Mouse (Mus musculus) brown adipose tissue, adult 24 weeks (tissue): Measurements from ENCODE around the gene Asb3. TPM values are rescaled to one million over a fixed set of nuclear protein-coding genes. Genes with fewer than 3 reads are reported as not detected.
"Not testable (repeated sequence)": the region's sequence is repeated elsewhere in the genome, so short reads cannot be mapped to it uniquely, and the experiment has no call there.

Source experiments
- H3K27ac ChIP-seq: fragments of 200-500 bp; replicated peaks from 2 replicates; pipeline ENCODE4 v1.5.1; 2012; ENCODE audit warnings: low read depth, mild to moderate bottlenecking, low read length
- H3K4me1 ChIP-seq: fragments of 200-500 bp; 2 replicates; pipeline ENCODE4 v1.6.1; 2012; ENCODE audit warnings: low read length, mixed read lengths; ENCODE audit not compliant: control insufficient read depth, insufficient read depth, insufficient read length
- H3K4me3 ChIP-seq: fragments of 200-500 bp; 2 replicates; pipeline ENCODE4 v1.5.1; 2012; ENCODE audit warnings: low read depth, mild to moderate bottlenecking, low read length, moderate library complexity; ENCODE audit not compliant: insufficient read depth
- polyA plus RNA-seq: library from polyadenylated mRNA; stranded (reverse); fragments of >200 nt; gene quantifications from 2 replicates; pipeline ENCODE4 v1.2.4, GENCODE M21; 2012; ENCODE audit not compliant: missing spikeins, insufficient read depth, insufficient read length

Gene Asb3
- polyA plus RNA-seq, 1 experiment = 4.3 TPM

- Histone ChIP-seq H3K27ac (no peak overlapping the region), H3K4me1 (no peaks in the 10 kb centered on the region), H3K4me3 (no peak overlapping the region)
Measured at GRCm38 (mm10) chr11:30985237-30985636, 100.0 kb downstream of the Asb3 start.

GRCm38 (mm10) chr11:30985877-30986624 lies 100.8 kb downstream of the Asb3 start, which contains the start of gene Chac2:
Chac2 (minus strand) TSS chr11:30986350.
- no peaks in the 10 kb centered on the region for H3K4me1 ChIP-seq
- peak within 1 kb of the TSS; percentile 81 for H3K4me3 ChIP-seq
- peak within 1 kb of the TSS; percentile 58 for H3K27ac ChIP-seq

- Histone ChIP-seq H3K4me3 (peak overlapping the region; percentile 81), H3K4me1 (no peaks in the 10 kb centered on the region), H3K27ac (no peak overlapping the region)
Measured at GRCm38 (mm10) chr11:30986625-30987017, 101.4 kb downstream of the Asb3 start.

- no peak overlapping the region for H3K4me3 ChIP-seq
- no peak overlapping the region for H3K27ac ChIP-seq
- no peaks in the 10 kb centered on the region for H3K4me1 ChIP-seq
Measured at GRCm38 (mm10) chr11:30996670-30997069, 111.5 kb downstream of the Asb3 start.

GRCm38 (mm10) chr11:30998199-30998598 lies 113.0 kb downstream of the Asb3 start:
- Histone ChIP-seq H3K27ac (no peak overlapping the region), H3K4me3 (no peak overlapping the region), H3K4me1 (no peaks in the 10 kb centered on the region)

GRCm38 (mm10) chr11:30998704-30999103 lies 113.5 kb downstream of the Asb3 start:
- Histone ChIP-seq H3K4me1 (no peaks in the 10 kb centered on the region), H3K27ac (no peak overlapping the region), H3K4me3 (no peak overlapping the region)

GRCm38 (mm10) chr11:31000028-31000427 lies 114.8 kb downstream of the Asb3 start:
- H3K4me1 ChIP-seq = no peaks in the 10 kb centered on the region
- no peak overlapping the region for H3K4me3 ChIP-seq
- no peak overlapping the region for H3K27ac ChIP-seq

- Histone ChIP-seq H3K4me1 (no peaks in the 10 kb centered on the region), H3K4me3 (no peak overlapping the region), H3K27ac (no peak overlapping the region)
Measured at GRCm38 (mm10) chr11:31001169-31001908, 116.1 kb downstream of the Asb3 start.

GRCm38 (mm10) chr11:31009668-31010067 lies 124.5 kb downstream of the Asb3 start:
- H3K4me3 ChIP-seq, H3K4me1 ChIP-seq, H3K27ac ChIP-seq: not testable (repeated sequence)

GRCm38 (mm10) chr11:31017466-31017865 lies 132.2 kb downstream of the Asb3 start:
- H3K4me3 ChIP-seq, H3K4me1 ChIP-seq, H3K27ac ChIP-seq: not testable (repeated sequence)

- no peak overlapping the region for H3K4me3 ChIP-seq
- no peaks in the 10 kb centered on the region for H3K4me1 ChIP-seq
- H3K27ac ChIP-seq = no peak overlapping the region
Measured at GRCm38 (mm10) chr11:31034958-31035357, 149.7 kb downstream of the Asb3 start.

- Histone ChIP-seq H3K4me1 (no peaks in the 10 kb centered on the region), H3K4me3 (no peak overlapping the region)
Measured at GRCm38 (mm10) chr11:31089973-31090372, 204.8 kb downstream of the Asb3 start.

GRCm38 (mm10) chr11:31090478-31090978 lies 205.3 kb downstream of the Asb3 start:
- no peak overlapping the region for H3K4me3 ChIP-seq
- no peak overlapping the region for H3K27ac ChIP-seq
- no peaks in the 10 kb centered on the region for H3K4me1 ChIP-seq

More at GRCm38 (mm10) chr11:31089973-31090372, 204.8 kb downstream of the Asb3 start:
- no peak overlapping the region for H3K27ac ChIP-seq

GRCm38 (mm10) chr11:31099519-31099918 lies 214.3 kb downstream of the Asb3 start:
- H3K27ac ChIP-seq, H3K4me3 ChIP-seq, H3K4me1 ChIP-seq: not testable (repeated sequence)

- Histone ChIP-seq H3K4me3 (no peak overlapping the region), H3K4me1 (no peaks in the 10 kb centered on the region), H3K27ac (no peak overlapping the region)
Measured at GRCm38 (mm10) chr11:31102188-31102587, 217.0 kb downstream of the Asb3 start.
